Mouse (Mus musculus): Measurements from ENCODE around the gene Usp6nl.

Gene Usp6nl

GRCm38 (mm10) chr2:6483081-6483992 lies 160.9 kb downstream of the Usp6nl start:
- TF ChIP-seq GATA4 (IDR thresholded peaks at IDR 0.05; ENCODE audit: insufficient replicate concordance, low read length), result no peak

DNA sequence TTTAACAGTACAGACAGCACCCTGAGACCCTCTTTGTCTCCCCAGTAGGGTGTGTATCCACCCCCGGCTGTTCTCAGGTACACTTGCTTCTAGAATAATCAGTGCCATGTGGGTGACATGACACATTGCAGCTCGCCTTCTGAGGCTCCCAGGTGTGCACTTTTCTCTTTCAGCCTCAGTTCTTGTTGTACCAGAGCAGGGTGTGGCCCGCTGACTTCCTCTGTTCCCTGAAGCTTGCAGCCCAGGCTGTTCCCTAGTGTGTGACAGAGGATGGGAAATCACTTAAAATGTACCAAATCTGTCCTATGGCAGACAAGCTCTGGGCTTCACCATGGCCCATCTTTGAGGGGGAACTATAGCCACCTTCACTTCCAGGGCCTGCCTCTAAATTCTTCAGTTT lies 161.7 kb downstream of the Usp6nl start:
- no peak for TF ChIP-seq GATA4 (IDR thresholded peaks at IDR 0.05; ENCODE audit: insufficient replicate concordance, low read length)

DNA sequence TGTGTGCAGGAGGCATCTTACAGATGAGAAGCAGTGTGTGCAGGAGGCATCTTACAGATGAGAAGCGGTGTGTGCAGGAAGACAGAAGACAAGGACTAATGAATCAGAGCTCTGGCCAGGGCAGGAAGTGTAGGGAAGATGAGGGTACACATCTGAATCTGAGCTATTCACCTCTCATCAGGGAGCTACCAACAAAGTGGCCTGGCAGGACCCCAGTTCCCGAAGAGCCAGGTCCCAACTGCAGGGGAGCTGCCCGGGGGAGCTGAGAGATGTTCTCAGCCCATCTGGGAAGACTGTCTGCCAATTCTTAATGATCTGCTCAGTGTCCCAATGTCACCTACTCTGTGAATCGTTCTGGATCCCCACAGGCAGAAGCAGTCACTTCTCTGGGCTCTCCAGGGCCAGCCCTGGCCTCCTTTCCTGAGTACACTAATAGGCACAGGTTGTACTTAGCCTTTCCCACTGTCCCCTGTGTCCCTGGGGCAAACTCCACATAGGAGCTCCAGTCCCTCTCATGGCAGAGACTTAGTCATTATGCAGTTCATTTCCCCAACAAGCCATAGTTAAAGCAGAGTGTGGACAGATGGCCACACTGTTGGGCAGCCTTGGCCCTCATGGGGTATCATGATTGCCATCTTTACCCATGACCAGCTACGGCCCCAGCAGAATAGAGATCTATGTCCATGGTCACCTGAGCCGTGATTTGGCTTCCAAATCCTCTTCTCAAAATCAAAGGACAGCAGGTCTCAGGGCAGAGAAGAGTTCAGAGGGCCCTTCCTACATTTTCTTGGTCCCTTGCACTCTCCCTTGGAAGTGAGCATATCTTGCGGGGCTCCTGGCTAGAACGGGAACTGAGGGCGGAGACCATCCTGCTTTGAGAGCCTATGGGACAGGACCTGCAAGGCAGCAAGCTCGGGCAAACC lies 165.4 kb downstream of the Usp6nl start:
- no peak for TF ChIP-seq GATA4 (IDR thresholded peaks at IDR 0.05; ENCODE audit: insufficient replicate concordance, low read length)

DNA sequence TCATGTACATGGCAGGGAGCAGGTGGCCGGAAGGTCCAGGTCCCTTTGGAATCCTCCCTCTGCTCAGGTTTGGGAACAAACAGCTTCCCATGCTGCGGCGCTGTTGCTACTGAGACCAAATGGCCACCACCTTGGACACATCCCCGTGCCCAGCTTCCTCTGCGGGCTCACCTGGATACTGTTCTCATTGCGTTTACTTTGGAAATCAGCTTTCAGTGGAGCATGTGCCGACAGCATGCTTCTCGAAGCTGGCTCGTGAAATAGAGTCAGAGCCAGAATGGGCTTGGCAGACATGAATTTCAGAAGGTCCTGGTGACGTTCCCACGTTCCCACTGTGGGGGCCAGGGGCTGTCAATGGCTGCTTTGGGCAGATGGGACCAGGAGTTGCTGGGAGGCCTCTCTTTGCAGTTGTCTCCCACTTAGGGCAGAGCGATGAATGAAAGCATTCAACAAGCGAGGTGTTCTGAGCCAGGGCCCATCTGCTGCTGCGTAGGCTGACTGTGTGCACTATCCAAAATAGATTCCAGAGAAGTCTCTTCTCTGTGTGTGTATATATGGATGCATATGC lies 166.1 kb downstream of the Usp6nl start:
- TF ChIP-seq GATA4 (IDR thresholded peaks at IDR 0.05; ENCODE audit: insufficient replicate concordance, low read length), result no peak

DNA sequence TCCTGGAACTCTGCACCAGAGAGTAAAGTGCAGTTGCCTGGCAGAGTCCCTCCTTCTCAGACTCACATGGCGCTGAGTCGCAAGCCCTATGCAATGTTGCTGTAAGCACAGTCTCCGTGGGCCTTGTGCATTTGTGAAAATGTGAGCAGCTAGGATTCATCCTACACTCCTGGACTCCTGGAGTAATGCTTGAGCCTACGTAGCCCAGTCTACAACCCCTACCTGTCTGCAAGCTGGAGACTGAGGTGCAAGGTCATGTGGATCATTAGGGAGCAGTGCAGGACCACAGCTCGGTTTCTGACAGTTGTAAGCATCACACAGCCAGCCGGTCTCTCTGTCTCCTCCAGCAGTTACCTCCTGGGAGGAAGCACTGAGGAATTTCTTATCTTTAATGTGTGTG lies 167.6 kb downstream of the Usp6nl start:
- no peak for TF ChIP-seq GATA4 (IDR thresholded peaks at IDR 0.05; ENCODE audit: insufficient replicate concordance, low read length)

GRCm38 (mm10) chr2:6490870-6491269 lies 168.4 kb downstream of the Usp6nl start:
- no peak for TF ChIP-seq GATA4 (IDR thresholded peaks at IDR 0.05; ENCODE audit: insufficient replicate concordance, low read length)

DNA sequence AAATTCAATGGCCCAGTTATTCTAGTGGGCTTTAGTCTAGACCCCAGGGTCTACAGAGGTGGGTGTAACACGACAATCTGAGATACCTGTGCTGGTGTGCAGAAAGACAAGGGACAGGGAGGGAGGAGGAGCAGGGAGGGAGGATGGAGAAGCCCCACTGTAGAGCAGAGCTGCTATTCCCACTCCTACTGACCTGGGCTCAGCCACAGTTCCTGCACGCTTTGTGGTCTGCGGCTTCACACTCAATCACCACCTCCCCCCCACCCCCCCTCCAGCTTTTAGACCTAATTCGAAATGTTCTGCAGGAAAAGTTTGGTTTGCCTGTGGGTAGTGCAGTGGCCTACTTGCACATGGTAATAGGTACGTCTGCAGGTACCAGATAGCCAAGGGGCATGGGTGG lies 171.4 kb downstream of the Usp6nl start:
- no peak for TF ChIP-seq GATA4 (IDR thresholded peaks at IDR 0.05; ENCODE audit: insufficient replicate concordance, low read length)
